Mouse (Mus musculus) testis, adult 2 months (tissue): ENCODE results near the gene Cts3.

Experiments
- CTCF ChIP-seq: fragments of 200-500 bp; IDR thresholded peaks from 2 replicates; pipeline ENCODE4 v1.5.1; 2012; ENCODE audit warnings: low read depth, mild to moderate bottlenecking, inconsistent platforms, low read length, moderate library complexity; ENCODE audit not compliant: control insufficient read depth, insufficient read depth, insufficient replicate concordance
- POLR2A ChIP-seq: fragments of 200-500 bp; IDR thresholded peaks from 2 replicates; pipeline ENCODE4 v1.6.1; 2012; ENCODE audit warnings: low read depth, mild to moderate bottlenecking, inconsistent platforms, low read length, moderate library complexity; ENCODE audit not compliant: control insufficient read depth

GRCm38 (mm10) chr13:61570027-61570426 lies at the start of gene Cts3:
- TF ChIP-seq CTCF = no peak
- TF ChIP-seq POLR2A = no peak
